Mouse (Mus musculus) heart, adult 2 months (tissue): ENCODE data around the gene Slc10a1. TPM values are rescaled to one million over a fixed set of nuclear protein-coding genes. Genes with fewer than 3 reads are reported as not detected.

Experiments
- DNase-seq, 2 experiments: peaks; one replicate each; pipeline ENCODE4 v3.0.0; 2021
- H3K27ac ChIP-seq: fragments of 200-600 bp; 2 replicates; pipeline ENCODE4 v1.8.1; 2022
- H3K27me3 ChIP-seq: fragments of 200-500 bp; 2 replicates; pipeline ENCODE4 v1.6.1; 2012; ENCODE audit warnings: mild to moderate bottlenecking, low read length, inconsistent platforms, mixed read lengths; ENCODE audit not compliant: control insufficient read depth, insufficient read depth
- H3K36me3 ChIP-seq: fragments of 200-500 bp; 2 replicates; pipeline ENCODE4 v1.6.1; 2012; ENCODE audit warnings: low read length, inconsistent platforms; ENCODE audit not compliant: control insufficient read depth, insufficient read depth
- H3K4me1 ChIP-seq: fragments of 200-500 bp; 2 replicates; pipeline ENCODE4 v1.6.1; 2011; ENCODE audit warnings: low read length; ENCODE audit not compliant: control insufficient read depth, insufficient read depth
- H3K4me3 ChIP-seq: fragments of 200-600 bp; 2 replicates; pipeline ENCODE4 v1.8.1; 2022
- H3K79me2 ChIP-seq: fragments of 200-500 bp; replicated peaks from 2 replicates; pipeline ENCODE4 v1.6.1; 2012; ENCODE audit warnings: mild to moderate bottlenecking, inconsistent platforms, low read length, moderate library complexity, mixed read lengths; ENCODE audit not compliant: control insufficient read depth, insufficient read depth
- H3K9ac ChIP-seq: fragments of 200-500 bp; 2 replicates; pipeline ENCODE4 v1.6.1; 2012; ENCODE audit warnings: low read depth, mild to moderate bottlenecking, control low read depth, inconsistent platforms, low read length, mixed read lengths
- CTCF ChIP-seq: fragments of 200-600 bp; IDR thresholded peaks from 2 replicates; pipeline ENCODE4 v1.8.1; 2022; ENCODE audit warnings: antibody characterized with exemption, mild to moderate bottlenecking, moderate library complexity
- EP300 ChIP-seq: fragments of 200-500 bp; IDR thresholded peaks from 2 replicates; pipeline ENCODE4 v1.6.1; 2011; ENCODE audit warnings: low read depth, low read length, control low read depth; ENCODE audit not compliant: insufficient read depth
- POLR2A ChIP-seq: fragments of 200-500 bp; IDR thresholded peaks from 2 replicates; pipeline ENCODE4 v1.6.1; 2011; ENCODE audit warnings: mild to moderate bottlenecking, low read depth, low read length, control low read depth; ENCODE audit not compliant: insufficient read depth
- WGBS: fragments of 180-500 bp; shearing (Covaris S2); methylation state at CpG from one replicate; pipeline ENCODE4 v1.1.7; 2018; 5-methylcytosine and 5-hydroxymethylcytosine counted together
- intact Hi-C: fragments of 180-260 bp; cut with DNase I; formaldehyde crosslinking; loops from one replicate; pipeline ENCODE4 v1.15.1; 2025
- long read RNA-seq: library from polyadenylated mRNA; stranded (forward); transcript quantifications from one replicate; pipeline ENCODE4 v2.0.0, GENCODE M21; 2021
- polyA plus RNA-seq: library from polyadenylated mRNA; depleted of rRNA; stranded (reverse); fragments of >200 nt; gene quantifications from 2 replicates; pipeline ENCODE4 v1.2.3, GENCODE M21; 2012; rRNA removed
- total RNA-seq, 2 experiments: library from RNA; stranded (reverse); gene quantifications; 2 replicates each; pipeline ENCODE4 v1.2.3; 2021

Slc10a1 gene
- not detected for total RNA-seq
- polyA plus RNA-seq = 0.61 TPM in 1 of 2 replicates, not detected in the other
- long read RNA-seq = 0 reads

GRCm38 (mm10) chr12:80968605-80969004, at the start of gene Slc10a1:
TSS of gene Slc10a1 (minus strand) at chr12:80968705.
- H3K27me3 ChIP-seq = no peaks in the 10 kb centered on the region
- no peak within 1 kb of the TSS for H3K4me3 ChIP-seq
- no peak for TF ChIP-seq CTCF
- TF ChIP-seq POLR2A = no peak
- TF ChIP-seq EP300 = no peak
- intact Hi-C loops = no loop called here
- no peak within 1 kb of the TSS for H3K9ac ChIP-seq
- no peak within 1 kb of the TSS for H3K27ac ChIP-seq
- no peaks in the 10 kb centered on the region for H3K79me2 ChIP-seq
- no peak for DNase-seq
- no peaks in the 10 kb centered on the region for H3K4me1 ChIP-seq
- H3K36me3 ChIP-seq = no peaks in the 10 kb centered on the region
- WGBS = 74% methylated on average over 5 of the region's 5 CpGs

DNA sequence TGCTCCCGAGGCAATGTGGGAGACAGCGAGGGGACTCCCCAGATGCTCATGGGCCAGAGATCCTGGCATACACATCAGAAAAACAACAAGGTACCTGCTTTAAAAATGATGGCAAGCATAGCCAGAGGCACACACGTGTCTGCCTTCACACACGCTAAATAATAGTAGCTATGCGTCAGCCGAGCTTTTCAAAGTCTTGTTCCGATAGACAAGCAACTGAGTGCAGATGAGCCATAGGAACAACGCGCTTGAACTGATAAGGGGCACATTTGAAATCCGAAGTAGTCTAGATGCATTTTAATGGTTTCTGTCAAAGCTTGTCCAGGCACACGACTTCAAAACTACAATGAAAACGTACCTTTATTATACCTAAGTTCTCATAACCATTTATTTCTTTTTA, 49.1 kb upstream of the Slc10a1 start:
- no peaks in the 10 kb centered on the region for H3K27me3 ChIP-seq
- TF ChIP-seq CTCF (no peak), POLR2A (no peak), EP300 (no peak)
- no peak for DNase-seq
- WGBS = 90% methylated on average over 12 of the region's 12 CpGs
- no peak overlapping the region for H3K9ac ChIP-seq
- no peak overlapping the region for H3K27ac ChIP-seq
- H3K36me3 ChIP-seq = no peaks in the 10 kb centered on the region
- H3K4me1 ChIP-seq = no peaks in the 10 kb centered on the region
- H3K4me3 ChIP-seq = no peak overlapping the region
- no peaks in the 10 kb centered on the region for H3K79me2 ChIP-seq
- intact Hi-C loops = no loop called here

DNA sequence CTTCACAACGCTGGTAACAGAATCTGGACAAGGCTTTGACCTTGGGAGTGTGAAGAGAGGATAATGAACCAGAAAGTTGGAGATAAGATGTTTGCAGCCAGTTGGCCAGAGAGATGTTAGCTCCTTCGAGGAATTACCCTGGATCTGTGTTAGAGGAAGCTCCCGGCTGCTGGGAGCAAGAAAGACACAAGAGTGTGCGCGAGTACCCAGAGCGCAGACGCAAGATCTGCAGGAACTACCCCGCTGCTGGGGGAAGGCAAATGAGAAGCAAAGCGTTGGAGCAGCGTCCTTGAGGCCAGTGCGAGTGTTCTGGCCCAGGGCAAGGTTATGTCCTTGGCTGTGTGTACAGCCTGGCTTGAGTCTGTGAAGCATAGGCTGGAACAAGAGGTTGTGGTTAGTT, 45.0 kb upstream of the Slc10a1 start:
- 50% methylated on average over 11 of the region's 11 CpGs for WGBS
- DNase-seq = no peak

GRCm38 (mm10) chr12:81011994-81012393, 43.5 kb upstream of the Slc10a1 start:
- intact Hi-C loops = no loop called here
- Histone ChIP-seq H3K27ac (no peak overlapping the region), H3K79me2 (no peaks in the 10 kb centered on the region), H3K36me3 (no peaks in the 10 kb centered on the region), H3K4me3 (no peak overlapping the region), H3K4me1 (no peaks in the 10 kb centered on the region), H3K9ac (no peak overlapping the region), H3K27me3 (no peaks in the 10 kb centered on the region)
- whole genome bisulfite sequencing = 86% methylated on average over 2 of the region's 2 CpGs
- TF ChIP-seq POLR2A (no peak), CTCF (no peak), EP300 (no peak)
- DNase-seq = no peak

More for the DNA sequence above, 45.0 kb upstream of the Slc10a1 start:
- H3K27me3 ChIP-seq = no peaks in the 10 kb centered on the region
- no peaks in the 10 kb centered on the region for H3K4me1 ChIP-seq
- H3K36me3 ChIP-seq = no peaks in the 10 kb centered on the region
- intact Hi-C loops = no loop called here
- no peaks in the 10 kb centered on the region for H3K79me2 ChIP-seq
- no peak overlapping the region for H3K4me3 ChIP-seq
- TF ChIP-seq POLR2A = no peak
- H3K9ac ChIP-seq = no peak overlapping the region
- H3K27ac ChIP-seq = no peak overlapping the region

- TF ChIP-seq EP300 (no peak), POLR2A (no peak), CTCF (no peak)
- no peaks in the 10 kb centered on the region for H3K36me3 ChIP-seq
- DNase-seq = no peak
- no peak overlapping the region for H3K27ac ChIP-seq
- no peaks in the 10 kb centered on the region for H3K79me2 ChIP-seq
- intact Hi-C loops = no loop called here
- 24% methylated on average over 3 of the region's 3 CpGs for WGBS
- no peaks in the 10 kb centered on the region for H3K27me3 ChIP-seq
- no peak overlapping the region for H3K9ac ChIP-seq
- no peak overlapping the region for H3K4me3 ChIP-seq
- no peaks in the 10 kb centered on the region for H3K4me1 ChIP-seq
Observed at GRCm38 (mm10) chr12:81009813-81010212, 41.3 kb upstream of the Slc10a1 start.

DNA sequence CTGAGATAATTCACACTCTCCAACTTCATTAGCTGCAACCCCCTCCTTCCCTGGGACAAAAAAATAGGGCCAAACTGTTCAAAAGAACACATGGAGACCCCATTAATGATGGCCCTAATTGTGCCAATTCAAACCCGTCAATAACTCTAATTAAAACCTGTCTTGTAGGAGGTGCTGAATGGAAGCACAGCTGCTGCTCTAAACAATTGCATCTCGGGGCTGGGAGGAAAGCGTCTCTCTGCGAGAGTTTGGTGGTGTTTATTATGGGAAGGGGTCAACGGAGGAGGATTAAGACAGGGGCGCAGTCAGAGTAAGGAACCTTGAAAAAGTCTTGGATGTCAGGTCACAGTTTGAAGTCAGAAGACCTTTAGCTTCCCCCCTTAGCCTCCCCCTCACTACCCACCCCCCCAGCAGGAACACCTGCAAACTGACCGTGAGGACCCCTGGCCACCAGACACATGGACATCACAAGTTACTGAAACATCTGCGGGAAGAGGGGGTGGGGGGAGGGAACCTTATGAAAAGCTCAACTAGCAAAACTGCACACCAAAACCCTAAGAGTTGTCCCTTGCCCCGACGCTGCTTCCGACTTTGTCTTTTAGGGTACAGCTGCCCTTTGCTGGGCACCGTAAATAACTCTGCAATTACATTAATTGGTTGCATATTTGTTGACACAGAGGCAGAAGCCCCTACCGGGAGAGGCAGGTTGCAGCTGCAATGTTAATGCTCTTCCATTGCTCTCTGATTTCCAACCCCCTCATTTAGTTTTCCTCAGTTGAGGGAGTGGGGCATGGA, 34.5 kb upstream of the Slc10a1 start:
- intact Hi-C loops = no loop called here
- no peaks in the 10 kb centered on the region for H3K79me2 ChIP-seq
- H3K4me3 ChIP-seq = no peak overlapping the region
- H3K27me3 ChIP-seq = 0 out of 2 replicates have a peak, but pooled peaks cover 3% of the 10 kb centered on the region
- no peak overlapping the region for H3K9ac ChIP-seq
- no peak for TF ChIP-seq CTCF
- no peak for TF ChIP-seq POLR2A
- no peak for TF ChIP-seq EP300
- H3K4me1 ChIP-seq = no peaks in the 10 kb centered on the region
- WGBS = 64% methylated on average over 13 of the region's 13 CpGs
- H3K36me3 ChIP-seq = no peaks in the 10 kb centered on the region
- no peak for DNase-seq
- no peak overlapping the region for H3K27ac ChIP-seq
